Mouse (Mus musculus) embryonic facial prominence, embryonic 11.5 days (tissue): Measurements from ENCODE around the gene Col24a1. TPM values are rescaled to one million over a fixed set of nuclear protein-coding genes. Genes with fewer than 3 reads are reported as not detected.

ENCODE experiments used
- ATAC-seq: fragments of 200-750 bp; cut with Nextera tagmentation; replicated peaks from 2 replicates; pipeline ENCODE4 v1.8.0; 2017; ENCODE audit warnings: low read depth; ENCODE audit not compliant: insufficient number of reproducible peaks, low FRiP score, low TSS enrichment
- DNase-seq: peaks from one replicate; pipeline ENCODE4 v3.0.0-alpha.2; 2015; ENCODE audit warnings: low spot score
- H3K27ac ChIP-seq: fragments of 300-500 bp; sonication (generic); replicated peaks from 2 replicates; pipeline ENCODE4 v1.5.1; 2014; ENCODE audit warnings: mild to moderate bottlenecking, low read depth, low read length, control low read depth
- H3K27me3 ChIP-seq: fragments of 300-500 bp; sonication (generic); 2 replicates; pipeline ENCODE4 v1.6.1; 2014; ENCODE audit warnings: mild to moderate bottlenecking, low read length, moderate library complexity, mixed read lengths; ENCODE audit not compliant: control insufficient read depth, insufficient read depth
- H3K36me3 ChIP-seq: fragments of 300-500 bp; sonication (generic); replicated peaks from 2 replicates; pipeline ENCODE4 v1.6.1; 2014; ENCODE audit warnings: low read depth, mild to moderate bottlenecking, low read length, moderate library complexity, mixed read lengths; ENCODE audit not compliant: control insufficient read depth, insufficient read depth
- H3K4me1 ChIP-seq: fragments of 300-500 bp; sonication (generic); 2 replicates; pipeline ENCODE4 v1.6.1; 2014; ENCODE audit warnings: low read length, mixed read lengths; ENCODE audit not compliant: control insufficient read depth, insufficient read depth
- H3K4me2 ChIP-seq: fragments of 300-500 bp; sonication (generic); 2 replicates; pipeline ENCODE4 v1.6.1; 2014; ENCODE audit warnings: low read depth, mild to moderate bottlenecking, control low read depth, low read length, moderate library complexity
- H3K4me3 ChIP-seq: fragments of 300-500 bp; sonication (generic); 2 replicates; pipeline ENCODE4 v1.5.1; 2014; ENCODE audit warnings: low read depth, low read length, control low read depth
- H3K9ac ChIP-seq: fragments of 300-500 bp; sonication (generic); replicated peaks from 2 replicates; pipeline ENCODE4 v1.6.1; 2014; ENCODE audit warnings: mild to moderate bottlenecking, control low read depth, low read length
- H3K9me3 ChIP-seq: fragments of 300-500 bp; sonication (generic); replicated peaks from 2 replicates; pipeline ENCODE4 v1.6.1; 2016; ENCODE audit warnings: mild to moderate bottlenecking, low read length, inconsistent platforms, mixed read lengths; ENCODE audit not compliant: control insufficient read depth
- WGBS: fragments of 180-500 bp; shearing (Covaris S2); extraction: QIAGEN DNeasy Blood & Tissue Kit; methylation state at CpG from one replicate; pipeline ENCODE4 v1.1.7; 2014; 5-methylcytosine and 5-hydroxymethylcytosine counted together
- polyA plus RNA-seq: library from polyadenylated mRNA; unstranded; fragments of >200 nt; fragmentation: Nextera tagmentation; extraction: Ambion mirVana; gene quantifications from 2 replicates; pipeline ENCODE4 v1.2.1, GENCODE M21; 2014

Gene Col24a1
- polyA plus RNA-seq, 1 experiment from 2014 or later = 2.1 TPM

GRCm38 (mm10) chr3:145274191-145274590 is 18.1 kb upstream of the Col24a1 start:
- no peak overlapping the region for H3K27ac ChIP-seq
- 81% methylated on average over 6 of the region's 6 CpGs for WGBS
- H3K4me1 ChIP-seq = no peaks in the 10 kb centered on the region
- no peak overlapping the region for H3K4me3 ChIP-seq
- H3K4me2 ChIP-seq = no peak overlapping the region
- H3K36me3 ChIP-seq = no peaks in the 10 kb centered on the region
- ATAC-seq (no peak), DNase-seq (no peak)
- H3K9ac ChIP-seq = no peak overlapping the region
- H3K9me3 ChIP-seq = no peaks in the 10 kb centered on the region
- H3K27me3 ChIP-seq = no peaks in the 10 kb centered on the region

GRCm38 (mm10) chr3:145293207-145293606 is 935 bp downstream of the Col24a1 start:
- peaks cover 3% of the 10 kb centered on the region; the same call in 1 of the 2 replicates for H3K4me1 ChIP-seq
- no peaks in the 10 kb centered on the region for H3K27me3 ChIP-seq
- H3K4me3 ChIP-seq = peak overlapping the region; percentile 40
- peak overlapping the region; percentile 86 for H3K4me2 ChIP-seq
- DNase-seq (peak; percentile 50), ATAC-seq (no peak)
- peak overlapping the region; percentile 40 for H3K9ac ChIP-seq
- H3K27ac ChIP-seq = no peak overlapping the region
- H3K36me3 ChIP-seq = no peaks in the 10 kb centered on the region
- WGBS = 2% methylated on average over 9 of the region's 9 CpGs
- H3K9me3 ChIP-seq = no peaks in the 10 kb centered on the region

DNA sequence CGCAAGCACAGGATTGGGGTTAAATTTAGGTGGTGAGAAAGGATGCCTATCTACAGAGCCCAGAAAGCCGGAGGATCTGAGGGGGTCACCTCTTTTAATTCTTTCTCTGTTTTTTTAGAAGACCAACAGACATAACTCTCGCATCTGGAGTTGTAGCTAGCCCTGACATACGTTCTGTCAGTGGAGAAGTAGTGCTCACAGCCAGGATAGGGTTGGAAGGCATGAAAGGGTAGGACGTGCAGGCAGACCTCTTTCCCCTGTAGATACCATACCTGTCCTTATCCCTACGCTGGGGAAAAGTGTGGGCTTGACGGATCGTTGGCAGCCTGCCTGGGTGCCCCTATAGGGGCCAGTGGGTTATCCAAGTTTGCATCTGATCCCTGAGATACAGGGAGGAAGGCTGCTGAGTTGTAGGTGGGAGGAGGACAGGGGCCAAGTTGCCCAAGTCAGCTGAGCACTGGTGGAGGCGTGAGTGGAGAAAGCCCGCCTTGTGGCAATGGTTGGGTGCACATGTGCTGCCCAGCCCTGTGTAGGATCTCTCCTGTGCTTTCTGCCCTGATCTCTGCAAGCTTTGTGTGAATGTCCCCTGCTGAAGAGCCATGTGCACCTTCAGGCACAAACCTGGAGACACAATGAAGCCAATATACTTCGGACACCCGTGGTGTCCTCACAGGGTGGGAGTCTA is 1.5 kb downstream of the Col24a1 start:
- WGBS = 63% methylated on average over 12 of the region's 12 CpGs

DNA sequence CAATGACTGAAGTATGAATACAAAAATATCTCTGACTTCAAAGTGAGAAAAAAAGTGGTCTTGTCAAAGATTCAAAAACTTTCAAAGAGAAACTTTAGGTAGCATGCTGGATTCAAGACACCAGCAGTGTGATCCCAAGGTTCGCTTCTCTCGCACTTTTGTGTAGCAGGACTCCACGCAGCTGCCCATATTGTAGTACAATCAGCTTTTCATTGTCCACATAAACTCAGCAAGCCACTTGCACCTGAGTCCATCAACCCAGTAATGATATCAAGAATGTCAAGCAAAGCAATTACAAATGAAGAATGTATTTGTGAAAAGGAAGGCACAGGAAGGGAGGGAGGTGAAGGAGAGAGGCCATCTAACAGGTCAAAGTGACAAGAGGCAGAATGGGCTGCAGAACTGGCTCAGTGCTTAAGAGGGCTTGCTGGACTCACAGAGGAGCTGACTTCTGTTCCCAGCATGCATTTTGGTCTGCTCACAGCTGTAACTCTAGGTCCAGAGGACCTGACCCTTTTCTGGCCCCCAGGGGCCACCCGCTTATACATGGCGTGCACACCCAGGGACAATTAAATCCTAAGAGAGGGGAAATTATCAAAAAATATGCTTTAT is 7.8 kb downstream of the Col24a1 start:
- no peak overlapping the region for H3K4me2 ChIP-seq
- 86% methylated on average over 5 of the region's 5 CpGs for WGBS
- ATAC-seq (no peak), DNase-seq (no peak)
- H3K9me3 ChIP-seq = no peaks in the 10 kb centered on the region
- no peak overlapping the region for H3K27ac ChIP-seq
- H3K4me3 ChIP-seq = no peak overlapping the region
- H3K36me3 ChIP-seq = no peaks in the 10 kb centered on the region
- H3K4me1 ChIP-seq = no peaks in the 10 kb centered on the region
- H3K27me3 ChIP-seq = no peaks in the 10 kb centered on the region
- H3K9ac ChIP-seq = no peak overlapping the region

More for the DNA sequence above, 1.5 kb downstream of the Col24a1 start:
- Histone ChIP-seq H3K27ac (no peak overlapping the region), H3K4me3 (peak overlapping the region; percentile 40; the same call in 1 of the 2 replicates), H3K27me3 (no peaks in the 10 kb centered on the region), H3K36me3 (no peaks in the 10 kb centered on the region), H3K9ac (no peak overlapping the region), H3K4me2 (peak overlapping the region; percentile 86), H3K9me3 (no peaks in the 10 kb centered on the region), H3K4me1 (peaks cover 3% of the 10 kb centered on the region; the same call in 1 of the 2 replicates)
- no peak for ATAC-seq
- no peak for DNase-seq

DNA sequence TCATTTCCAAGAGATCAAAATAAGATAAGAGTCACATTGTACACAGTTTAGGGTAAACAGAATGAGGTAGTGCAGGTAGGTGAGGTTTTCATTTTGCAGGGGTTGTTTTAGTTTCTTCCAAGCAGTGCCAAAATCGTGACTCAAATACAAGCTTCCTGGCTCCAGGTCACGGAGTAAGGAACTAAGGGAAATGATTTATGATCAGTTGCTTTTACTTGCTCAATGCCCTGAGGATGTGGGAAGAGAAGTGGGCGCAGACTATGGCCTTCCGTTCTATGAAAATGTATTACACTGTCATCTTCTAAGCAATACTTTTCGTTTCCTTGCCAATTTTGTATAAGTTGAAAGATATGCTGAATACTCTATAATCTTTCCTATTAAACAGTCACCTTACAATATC is 13.0 kb downstream of the Col24a1 start:
- Histone ChIP-seq H3K4me2 (no peak overlapping the region), H3K4me3 (no peak overlapping the region), H3K36me3 (no peaks in the 10 kb centered on the region), H3K27ac (no peak overlapping the region), H3K9me3 (no peaks in the 10 kb centered on the region), H3K4me1 (no peaks in the 10 kb centered on the region), H3K27me3 (no peaks in the 10 kb centered on the region), H3K9ac (no peak overlapping the region)
- ATAC-seq (no peak), DNase-seq (no peak)
- 84% methylated on average over 5 of the region's 5 CpGs for WGBS

GRCm38 (mm10) chr3:145307209-145307608 is 14.9 kb downstream of the Col24a1 start:
- Histone ChIP-seq H3K4me3 (no peak overlapping the region), H3K27ac (no peak overlapping the region), H3K4me2 (no peak overlapping the region), H3K4me1 (no peaks in the 10 kb centered on the region), H3K36me3 (no peaks in the 10 kb centered on the region), H3K9ac (no peak overlapping the region), H3K9me3 (no peaks in the 10 kb centered on the region), H3K27me3 (no peaks in the 10 kb centered on the region)
- ATAC-seq (no peak), DNase-seq (no peak)
- WGBS = 84% methylated on average over 3 of the region's 3 CpGs

GRCm38 (mm10) chr3:145320587-145321274 is 28.5 kb downstream of the Col24a1 start:
- no peaks in the 10 kb centered on the region for H3K36me3 ChIP-seq
- no peak overlapping the region for H3K27ac ChIP-seq
- H3K9ac ChIP-seq = no peak overlapping the region
- no peak overlapping the region for H3K4me3 ChIP-seq
- no peak for DNase-seq
- no peak for ATAC-seq
- no peaks in the 10 kb centered on the region for H3K27me3 ChIP-seq
- no peak overlapping the region for H3K4me2 ChIP-seq
- WGBS = 67% methylated on average over 14 of the region's 14 CpGs
- H3K4me1 ChIP-seq = no peaks in the 10 kb centered on the region
- H3K9me3 ChIP-seq = no peaks in the 10 kb centered on the region

DNA sequence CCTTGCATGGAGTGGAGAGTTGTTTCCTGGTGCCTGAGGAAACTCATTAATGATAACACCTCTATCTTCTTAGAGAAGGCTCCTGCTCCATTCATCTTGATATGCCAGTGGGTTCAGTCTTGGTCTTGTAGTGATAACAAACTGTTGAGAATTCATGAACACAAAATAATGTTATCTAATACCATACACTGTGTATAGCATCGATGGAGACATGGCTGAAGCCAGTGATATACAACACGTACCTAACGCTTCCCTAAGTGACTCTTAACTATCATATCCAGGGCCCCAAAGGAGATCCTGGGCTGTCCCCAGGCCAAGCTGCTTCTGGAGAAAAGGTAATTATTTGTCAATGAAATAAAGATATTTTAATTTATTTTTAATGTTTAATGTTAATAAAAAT is 33.1 kb downstream of the Col24a1 start:
- no peak for ATAC-seq
- Histone ChIP-seq H3K4me1 (no peaks in the 10 kb centered on the region), H3K9ac (no peak overlapping the region), H3K4me3 (no peak overlapping the region), H3K9me3 (no peaks in the 10 kb centered on the region), H3K36me3 (no peaks in the 10 kb centered on the region), H3K27ac (no peak overlapping the region), H3K27me3 (no peaks in the 10 kb centered on the region), H3K4me2 (no peak overlapping the region)
- WGBS = 88% methylated on average over 3 of the region's 3 CpGs
- DNase-seq = no peak
